23 mouse cellular contexts compared by ENCODE assay signal in the genomic region with DNA sequence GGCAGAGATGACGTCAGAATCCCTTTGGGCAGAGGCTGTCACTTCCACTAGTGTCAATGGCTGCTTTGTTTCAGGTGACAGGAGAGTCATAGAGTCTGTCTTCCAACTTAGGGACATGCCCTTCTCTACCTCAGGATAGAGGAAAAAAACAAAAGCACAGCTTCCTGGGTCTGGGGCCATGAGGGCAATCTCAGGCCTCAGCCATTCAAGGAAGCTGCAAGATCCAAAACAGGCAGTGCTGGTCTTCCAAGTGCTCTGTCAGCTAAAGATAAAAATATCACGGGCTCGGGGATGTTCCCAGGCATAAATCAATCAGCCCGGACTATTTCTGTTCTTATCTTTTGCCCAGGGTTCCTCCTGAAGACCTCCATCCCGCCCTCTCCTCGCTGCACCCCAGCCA.
DNase-seq lines count a peak whose midpoint lies in the region; ATAC-seq and TF ChIP-seq lines count a peak whose summit lies in the region.
"Had no signal": no experiment of that assay in that cellular context is flagged by ENCODE, and none has a peak within 500 bp of the region (broad histone marks: within the 10 kb centered on the region; RNA-seq: fewer than 3 reads in every experiment).

No protein-coding gene starts in this region.

- DNase-seq in adrenal gland, postnatal 36 days: peak; percentile 22 to 35
- no peak for DNase-seq in adrenal gland, adult 18-20 months (ENCODE audit: low spot score in 2 of 2)
- peak; percentile 29 to 39 for DNase-seq in kidney, adult 8-10 months
- peak; percentile 35 for DNase-seq in MEL (ENCODE audit: low read depth, low spot score)
- DNase-seq in thymus, adult 2 months: no peak
- no peak for DNase-seq in urinary bladder, postnatal 25 days (ENCODE audit: low spot score)
- DNase-seq: cerebellum, adult 11-12 months; left cerebral cortex, postnatal 4 days; lung, postnatal 4 days; right cerebral cortex, adult 18-20 months; right cerebral cortex, postnatal 4 days; thymus, adult 18-20 months had no signal

- H3K4me3 ChIP-seq in kidney, embryonic 15.5 days (replicated peaks): no peak overlapping the region
- H3K4me3 ChIP-seq in MEL (ENCODE audit: control insufficient read depth in 1 of 2, insufficient read depth in 1 of 2, low read depth in 2 of 2, low read length in 2 of 2): no peak overlapping the region
- no peak overlapping the region for H3K4me3 ChIP-seq in liver, embryonic 15.5 days (replicated peaks)
- no peak overlapping the region for H3K4me3 ChIP-seq in thymus, adult 2 months (ENCODE audit: control insufficient read depth, insufficient read depth, low read length)
- H3K4me3 ChIP-seq: embryonic facial prominence, embryonic 10.5 days; heart, embryonic 15.5 days; hindbrain, embryonic 15.5 days; left cerebral cortex, adult 2 months; limb, embryonic 15.5 days; midbrain, embryonic 10.5 days; myocyte; neural tube, embryonic 13.5 days; stomach, embryonic 15.5 days had no signal

- no peaks in the 10 kb centered on the region for H3K9me3 ChIP-seq in kidney, embryonic 15.5 days (replicated peaks)
- H3K9me3 ChIP-seq in MEL (replicated peaks; ENCODE audit: insufficient read depth, low read length): no peaks in the 10 kb centered on the region
- no peaks in the 10 kb centered on the region for H3K9me3 ChIP-seq in liver, embryonic 15.5 days (replicated peaks)
- H3K9me3 ChIP-seq: embryonic facial prominence, embryonic 10.5 days; heart, embryonic 15.5 days; hindbrain, embryonic 15.5 days; limb, embryonic 15.5 days; midbrain, embryonic 10.5 days; neural tube, embryonic 13.5 days; stomach, embryonic 15.5 days had no signal

- H3K27ac ChIP-seq in kidney, embryonic 15.5 days: no peak overlapping the region
- no peak overlapping the region for H3K27ac ChIP-seq in MEL (ENCODE audit: control insufficient read depth, low read depth, low read length)
- no peak overlapping the region for H3K27ac ChIP-seq in liver, embryonic 15.5 days (replicated peaks)
- H3K27ac ChIP-seq in thymus, adult 2 months (ENCODE audit: control insufficient read depth, insufficient read depth, low read length): no peak overlapping the region
- H3K27ac ChIP-seq: embryonic facial prominence, embryonic 10.5 days; heart, embryonic 15.5 days; hindbrain, embryonic 15.5 days; left cerebral cortex, adult 2 months; limb, embryonic 15.5 days; midbrain, embryonic 10.5 days; neural tube, embryonic 13.5 days; stomach, embryonic 15.5 days had no signal

- TF ChIP-seq EP300 in MEL (IDR thresholded peaks at IDR 0.05; ENCODE audit: low read depth in 1 of 2, low read length in 2 of 2): no peak

- H3K4me2 ChIP-seq in kidney, embryonic 15.5 days: no peak overlapping the region
- no peak overlapping the region for H3K4me2 ChIP-seq in liver, embryonic 15.5 days
- H3K4me2 ChIP-seq: heart, embryonic 15.5 days; hindbrain, embryonic 15.5 days; limb, embryonic 15.5 days; neural tube, embryonic 13.5 days; stomach, embryonic 15.5 days had no signal

- H3K9ac ChIP-seq in kidney, embryonic 15.5 days: no peak overlapping the region
- H3K9ac ChIP-seq in MEL (ENCODE audit: control insufficient read depth, low read depth, low read length, poor library complexity, severe bottlenecking): no peak overlapping the region
- no peak overlapping the region for H3K9ac ChIP-seq in liver, embryonic 15.5 days
- H3K9ac ChIP-seq: heart, embryonic 15.5 days; hindbrain, embryonic 15.5 days; limb, embryonic 15.5 days; stomach, embryonic 15.5 days had no signal

- H3K79me2 ChIP-seq in MEL (ENCODE audit: control insufficient read depth, insufficient read depth, low read length, poor library complexity): no peaks in the 10 kb centered on the region

- no peak for TF ChIP-seq POLR2A in MEL (IDR thresholded peaks at IDR 0.05; ENCODE audit: control insufficient read depth in 1 of 2, insufficient read depth in 1 of 2, low read depth in 1 of 2, low read length in 2 of 2, poor library complexity in 1 of 2)
- TF ChIP-seq POLR2A in thymus, adult 2 months (IDR thresholded peaks at IDR 0.05; ENCODE audit: control insufficient read depth, extremely low read depth, insufficient read depth, low read length, poor library complexity): no peak

- TF ChIP-seq CTCF in MEL (IDR thresholded peaks at IDR 0.05 in 2 of 3, conservative IDR thresholded peaks at IDR 0.05 in 1 of 3; ENCODE audit: control insufficient read depth in 1 of 3, insufficient read depth in 1 of 3, low read depth in 2 of 3, low read length in 3 of 3, poor library complexity in 1 of 3, severe bottlenecking in 1 of 3): no peak
- no peak for TF ChIP-seq CTCF in thymus, adult 2 months (IDR thresholded peaks at IDR 0.05; ENCODE audit: borderline replicate concordance, control insufficient read depth, extremely low read depth, insufficient read depth, low read length, poor library complexity)

- no peaks in the 10 kb centered on the region for H3K4me1 ChIP-seq in kidney, embryonic 15.5 days
- peaks cover 0 to 10% of the 10 kb centered on the region in 2 experiments; a peak in 2 of 4 replicates for H3K4me1 ChIP-seq in MEL (ENCODE audit: control insufficient read depth in 1 of 2, insufficient read depth in 2 of 2, low read length in 2 of 2)
- no peaks in the 10 kb centered on the region for H3K4me1 ChIP-seq in liver, embryonic 15.5 days (replicated peaks)
- H3K4me1 ChIP-seq in thymus, adult 2 months (replicated peaks; ENCODE audit: control insufficient read depth, insufficient read depth, low read length): 0 out of 2 replicates have a peak, but pooled peaks cover 2% of the 10 kb centered on the region
- H3K4me1 ChIP-seq: hindbrain, embryonic 15.5 days; neural tube, embryonic 13.5 days; stomach, embryonic 15.5 days had no signal

- TF ChIP-seq RAD21 in MEL (IDR thresholded peaks at IDR 0.05; ENCODE audit: low read depth, low read length): no peak

- H3K36me3 ChIP-seq in kidney, embryonic 15.5 days: no peaks in the 10 kb centered on the region
- H3K36me3 ChIP-seq in MEL (ENCODE audit: control insufficient read depth in 1 of 2, insufficient read depth in 2 of 2, low read length in 2 of 2): no peaks in the 10 kb centered on the region; a peak in 1 of 4 replicates
- H3K36me3 ChIP-seq in liver, embryonic 15.5 days (replicated peaks): no peaks in the 10 kb centered on the region
- no peaks in the 10 kb centered on the region for H3K36me3 ChIP-seq in thymus, adult 2 months (ENCODE audit: control insufficient read depth, insufficient read depth, low read length)
- H3K36me3 ChIP-seq: embryonic facial prominence, embryonic 10.5 days; heart, embryonic 15.5 days; hindbrain, embryonic 15.5 days; limb, embryonic 15.5 days; midbrain, embryonic 10.5 days; neural tube, embryonic 13.5 days; stomach, embryonic 15.5 days had no signal

- H3K27me3 ChIP-seq in kidney, embryonic 15.5 days: no peaks in the 10 kb centered on the region
- H3K27me3 ChIP-seq in MEL (ENCODE audit: control insufficient read depth in 1 of 2, insufficient read depth in 2 of 2, low read length in 2 of 2): no peaks in the 10 kb centered on the region
- no peaks in the 10 kb centered on the region for H3K27me3 ChIP-seq in liver, embryonic 15.5 days
- H3K27me3 ChIP-seq in thymus, adult 2 months (ENCODE audit: control insufficient read depth, insufficient read depth, low read length): no peaks in the 10 kb centered on the region
- H3K27me3 ChIP-seq: heart, embryonic 15.5 days; hindbrain, embryonic 15.5 days; limb, embryonic 15.5 days; stomach, embryonic 15.5 days had no signal

- WGBS in kidney, embryonic 15.5 days: 53% methylated on average over 6 of the region's 6 CpGs
- WGBS in liver, embryonic 15.5 days (ENCODE audit: insufficient replicate concordance): 23% methylated on average over 6 of the region's 6 CpGs
- 78% methylated on average over 6 of the region's 6 CpGs for WGBS in thymus, adult 2 months

- ATAC-seq in kidney, embryonic 15.5 days (replicated peaks; ENCODE audit: low FRiP score): no peak
- ATAC-seq in liver, embryonic 15.5 days (ENCODE audit: insufficient read depth): peak; percentile 44; the same call in 1 of the 2 replicates

TF ChIP-seq in MEL, 35 proteins besides CTCF, POLR2A, EP300 and RAD21 (continues in another document):
- no peak for TF ChIP-seq MAZ (IDR thresholded peaks at IDR 0.05; ENCODE audit: low read depth, low read length)
- TF ChIP-seq TBP (IDR thresholded peaks at IDR 0.05; ENCODE audit: low read depth, low read length): no peak
- no peak for TF ChIP-seq MYB (IDR thresholded peaks at IDR 0.05; ENCODE audit: low read depth, low read length)
- TF ChIP-seq USF2 (IDR thresholded peaks at IDR 0.05; ENCODE audit: borderline replicate concordance in 1 of 2, insufficient read depth in 1 of 2, low read depth in 1 of 2, low read length in 2 of 2): no peak
- TF ChIP-seq ELF1 (IDR thresholded peaks at IDR 0.05; ENCODE audit: low read depth, low read length): no peak
- TF ChIP-seq MEF2A (IDR thresholded peaks at IDR 0.05; ENCODE audit: extremely low read depth, insufficient replicate concordance, low read depth, low read length, poor library complexity, severe bottlenecking): no peak
- no peak for TF ChIP-seq POLR2AphosphoS2 (IDR thresholded peaks at IDR 0.05; ENCODE audit: low read length)
- no peak for TF ChIP-seq ZNF384 (IDR thresholded peaks at IDR 0.05; ENCODE audit: low read depth, low read length)
- TF ChIP-seq MXI1 (IDR thresholded peaks at IDR 0.05; ENCODE audit: low read depth, low read length): no peak
- no peak for TF ChIP-seq CHD2 (IDR thresholded peaks at IDR 0.05; ENCODE audit: low read length)
- TF ChIP-seq RCOR1 (IDR thresholded peaks at IDR 0.05; ENCODE audit: low read depth, low read length): no peak
- TF ChIP-seq TCF12 (IDR thresholded peaks at IDR 0.05; ENCODE audit: low read depth, low read length): peak; percentile 33; the same call in 1 of the 2 replicates
- no peak for TF ChIP-seq UBTF (IDR thresholded peaks at IDR 0.05; ENCODE audit: borderline replicate concordance, insufficient read depth, low read depth, low read length)
- no peak for TF ChIP-seq NRF1 (IDR thresholded peaks at IDR 0.05; ENCODE audit: insufficient read depth, low read depth, low read length, poor library complexity, severe bottlenecking)
- no peak for TF ChIP-seq NELFE (IDR thresholded peaks at IDR 0.05; ENCODE audit: low read depth, low read length)
- TF ChIP-seq GABPA (IDR thresholded peaks at IDR 0.05; ENCODE audit: low read depth, low read length): no peak
- TF ChIP-seq HCFC1 (IDR thresholded peaks at IDR 0.05; ENCODE audit: low read depth, low read length): no peak
- TF ChIP-seq CHD1 (IDR thresholded peaks at IDR 0.05; ENCODE audit: low read depth, low read length): no peak
- TF ChIP-seq POLR2AphosphoS5 (IDR thresholded peaks at IDR 0.05; ENCODE audit: borderline replicate concordance, low read depth, low read length): no peak
- TF ChIP-seq GATA1 (IDR thresholded peaks at IDR 0.05; ENCODE audit: low read depth, low read length): peak; percentile 50; the same call in 1 of the 2 replicates
- no peak for TF ChIP-seq USF1 (IDR thresholded peaks at IDR 0.05; ENCODE audit: low read depth, low read length)
- TF ChIP-seq MYC (IDR thresholded peaks at IDR 0.05; ENCODE audit: low read depth, low read length): no peak
- TF ChIP-seq KAT2A (conservative IDR thresholded peaks at IDR 0.05; ENCODE audit: low read depth, low read length): no peak

Comparison
In these comparisons a context has a peak if more than half of its experiments do, and no peak if none do; other contexts are left out.
1. DNase-seq: peak in adrenal gland, postnatal 36 days (2 of 2), kidney, adult 8-10 months (2 of 2) and MEL (single experiment); none in adrenal gland, adult 18-20 months (0 of 2), thymus, adult 2 months (single experiment) and urinary bladder, postnatal 25 days (single experiment).